Mouse (Mus musculus) liver, adult 2 months (tissue): Measurements from ENCODE around the gene Rffl. TPM values are rescaled to one million over a fixed set of nuclear protein-coding genes. Genes with fewer than 3 reads are reported as not detected.

ENCODE experiments used
- DNase-seq: peaks from one replicate; pipeline ENCODE4 v3.0.0-alpha.2; 2011; ENCODE audit warnings: low read depth, low spot score; ENCODE audit errors: extremely low read depth
- H3K27ac ChIP-seq: fragments of 200-500 bp; replicated peaks from 2 replicates; pipeline ENCODE4 v1.5.1; 2012; ENCODE audit warnings: low read depth, mild to moderate bottlenecking, control low read depth, inconsistent platforms, low read length; ENCODE audit not compliant: insufficient read depth
- H3K27me3 ChIP-seq: fragments of 200-500 bp; 2 replicates; pipeline ENCODE4 v1.6.1; 2012; ENCODE audit warnings: mild to moderate bottlenecking, moderate library complexity, low read length, inconsistent platforms; ENCODE audit not compliant: control insufficient read depth, insufficient read depth
- H3K36me3 ChIP-seq: fragments of 200-500 bp; 2 replicates; pipeline ENCODE4 v1.6.1; 2012; ENCODE audit warnings: low read length, inconsistent platforms; ENCODE audit not compliant: control insufficient read depth, insufficient read depth
- H3K4me1 ChIP-seq: fragments of 200-500 bp; 2 replicates; pipeline ENCODE4 v1.6.1; 2011; ENCODE audit warnings: low read length; ENCODE audit not compliant: control insufficient read depth, insufficient read depth
- H3K4me3 ChIP-seq: fragments of 200-500 bp; 2 replicates; pipeline ENCODE4 v1.5.1; 2011; ENCODE audit warnings: low read depth, mild to moderate bottlenecking, control low read depth, low read length, moderate library complexity; ENCODE audit not compliant: insufficient read depth
- H3K79me2 ChIP-seq: fragments of 200-500 bp; 2 replicates; pipeline ENCODE4 v1.6.1; 2012; ENCODE audit warnings: inconsistent platforms, mild to moderate bottlenecking, low read length, moderate library complexity; ENCODE audit not compliant: control insufficient read depth, insufficient read depth
- H3K9ac ChIP-seq: fragments of 200-500 bp; 2 replicates; pipeline ENCODE4 v1.6.1; 2012; ENCODE audit warnings: low read depth, mild to moderate bottlenecking, control low read depth, inconsistent platforms, low read length
- CTCF ChIP-seq: fragments of 200-500 bp; IDR thresholded peaks from 2 replicates; pipeline ENCODE4 v1.5.1; 2011; ENCODE audit warnings: low read depth, low read length, control low read depth
- POLR2A ChIP-seq: fragments of 200-500 bp; IDR thresholded peaks from 2 replicates; pipeline ENCODE4 v1.6.1; 2011; ENCODE audit warnings: low read length, control low read depth; ENCODE audit not compliant: insufficient read depth; ENCODE audit errors: extremely low read depth
- WGBS: fragments of 180-500 bp; shearing (Covaris S2); methylation state at CpG from one replicate; pipeline ENCODE4 v1.1.7; 2018; 5-methylcytosine and 5-hydroxymethylcytosine counted together
- polyA plus RNA-seq: library from polyadenylated mRNA; depleted of rRNA; stranded (reverse); fragments of >200 nt; gene quantifications from 2 replicates; pipeline ENCODE4 v1.2.3, GENCODE M21; 2012
- total RNA-seq: library from RNA; depleted of rRNA; stranded (reverse); fragments of >200 nt; gene quantifications from 2 replicates; pipeline ENCODE4 v1.2.3, GENCODE M21; 2014

Rffl gene
- total and polyA plus RNA-seq, 2 experiments: 10.6 to 11.7 TPM

DNA sequence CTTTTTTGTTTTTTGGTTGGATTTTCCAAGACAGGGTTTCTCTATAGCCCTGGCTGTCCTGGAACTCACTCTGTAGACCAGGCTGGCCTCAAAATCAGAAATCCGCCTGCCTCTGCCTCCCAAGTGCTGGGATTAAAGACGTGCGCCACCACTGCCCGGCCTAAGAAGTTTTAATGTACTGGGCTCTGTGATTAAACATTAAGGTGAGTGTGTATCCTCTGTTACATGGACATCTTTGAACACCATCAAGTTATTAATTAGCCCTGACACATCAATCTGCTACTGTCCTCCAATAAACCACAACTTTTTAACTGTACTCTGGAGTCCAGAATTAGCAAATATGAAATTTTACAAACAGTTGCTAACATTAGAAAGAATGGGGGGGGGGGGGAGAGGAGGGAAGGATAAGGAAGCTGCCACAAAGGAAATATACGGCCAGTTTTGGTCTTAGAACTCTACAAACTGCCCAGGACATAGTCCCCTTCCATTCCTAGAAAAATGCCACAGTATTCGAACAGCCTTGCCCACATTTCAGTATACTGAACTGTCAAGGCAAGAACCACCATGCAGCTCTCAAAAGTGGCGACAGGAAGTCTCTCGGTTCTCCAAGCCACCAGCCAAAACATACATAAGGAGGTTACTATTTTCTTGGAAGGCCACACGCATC is 1.4 kb downstream of the Rffl start:
- Histone ChIP-seq H3K4me1 (peaks cover 2% of the 10 kb centered on the region; the same call in 1 of the 2 replicates), H3K36me3 (no peaks in the 10 kb centered on the region; the same call in 1 of the 2 replicates), H3K27me3 (no peaks in the 10 kb centered on the region), H3K9ac (peak overlapping the region; percentile 91), H3K79me2 (peaks cover 9% of the 10 kb centered on the region; the same call in 1 of the 2 replicates), H3K4me3 (peak overlapping the region; percentile 28), H3K27ac (peak overlapping the region; percentile 87)
- 28% methylated on average over 9 of the region's 9 CpGs for WGBS
- TF ChIP-seq POLR2A (no peak), CTCF (no peak)
- no peak for DNase-seq

DNA sequence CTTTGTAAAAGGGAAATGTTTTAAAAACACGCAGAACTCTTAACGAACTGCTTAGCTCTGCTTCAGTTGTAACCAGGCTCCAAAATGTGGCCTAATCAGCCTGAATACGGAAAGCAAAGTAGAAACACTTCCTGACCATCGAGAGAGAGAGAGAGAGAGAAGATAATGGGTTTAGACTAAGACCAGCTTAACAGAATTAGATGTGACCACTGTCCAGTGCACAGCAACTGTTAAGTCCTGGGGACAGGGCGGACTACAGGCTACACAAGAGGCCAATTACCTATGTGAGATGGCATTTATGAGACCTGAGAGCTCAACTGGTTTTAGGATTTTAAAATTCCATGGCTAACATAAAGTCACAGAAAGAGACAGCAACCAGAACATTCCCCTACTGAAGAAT is 3.1 kb downstream of the Rffl start:
- Histone ChIP-seq H3K27ac (no peak overlapping the region), H3K36me3 (no peaks in the 10 kb centered on the region), H3K27me3 (no peaks in the 10 kb centered on the region), H3K4me1 (peaks cover 2% of the 10 kb centered on the region; the same call in 1 of the 2 replicates), H3K9ac (no peak overlapping the region), H3K79me2 (peaks cover 16% of the 10 kb centered on the region; the same call in 1 of the 2 replicates), H3K4me3 (no peak overlapping the region)
- TF ChIP-seq POLR2A (no peak), CTCF (no peak)
- WGBS: 76% methylated on average over 5 of the region's 5 CpGs
- no peak for DNase-seq

DNA sequence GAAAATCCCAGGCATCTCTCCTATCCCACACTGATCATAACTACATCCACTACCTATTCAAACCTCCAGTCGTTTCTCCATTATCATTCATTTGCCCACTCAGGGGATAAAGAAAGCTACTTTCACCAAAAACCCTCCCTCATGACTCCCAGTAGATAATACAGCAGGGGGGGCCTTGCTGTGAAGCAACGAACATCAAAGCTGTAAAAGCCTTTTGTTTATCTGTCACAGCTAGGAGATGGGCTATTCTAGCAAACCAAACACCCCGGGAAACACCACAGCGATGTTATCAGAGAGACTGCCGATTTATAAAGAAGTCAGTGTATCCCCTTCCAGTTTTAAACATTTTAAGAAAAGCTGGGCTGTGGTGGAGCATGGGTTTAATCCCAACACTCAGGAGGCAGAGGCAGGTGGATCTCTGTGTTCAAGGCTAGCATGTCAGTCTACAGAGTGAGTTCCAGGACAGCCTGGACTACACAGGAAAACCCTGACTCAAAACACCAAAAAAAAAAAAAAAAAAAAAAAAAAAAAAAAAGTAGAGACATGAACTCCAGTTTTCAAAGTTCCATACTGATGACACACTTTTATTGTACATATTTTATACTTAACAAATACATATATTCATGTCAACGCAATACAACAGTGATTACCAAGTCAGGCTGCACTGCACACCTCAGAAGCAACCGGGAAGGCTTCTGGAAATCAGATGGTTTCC is 4.0 kb downstream of the Rffl start:
- TF ChIP-seq POLR2A (no peak), CTCF (no peak)
- no peak for DNase-seq
- H3K9ac ChIP-seq: no peak overlapping the region
- no peak overlapping the region for H3K4me3 ChIP-seq
- H3K36me3 ChIP-seq: no peaks in the 10 kb centered on the region
- no peaks in the 10 kb centered on the region for H3K27me3 ChIP-seq
- no peak overlapping the region for H3K27ac ChIP-seq
- 50% methylated on average over 7 of the region's 7 CpGs for WGBS
- H3K4me1 ChIP-seq: peaks cover 5% of the 10 kb centered on the region
- peaks cover 19% of the 10 kb centered on the region; the same call in 1 of the 2 replicates for H3K79me2 ChIP-seq

DNA sequence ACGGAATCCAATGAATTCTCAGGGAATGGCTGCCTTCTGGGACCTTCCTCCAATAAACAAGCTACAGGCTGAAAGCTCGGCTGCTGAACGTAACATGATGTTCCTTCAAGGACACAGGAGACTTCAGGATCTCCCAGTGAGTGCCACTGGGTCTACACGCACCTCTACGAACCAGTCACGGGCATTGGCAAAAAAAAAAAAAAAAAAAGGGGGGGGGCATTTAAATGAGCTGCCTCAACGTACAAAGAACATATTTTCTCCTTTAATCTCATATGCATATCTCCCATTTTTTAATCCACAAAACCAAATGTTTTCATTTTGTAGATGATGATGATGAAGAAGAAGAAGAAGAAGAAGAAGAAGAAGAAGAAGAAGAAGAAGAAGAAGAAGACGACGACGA is 5.1 kb downstream of the Rffl start:
- no peak for TF ChIP-seq CTCF
- no peak for TF ChIP-seq POLR2A
- Histone ChIP-seq H3K4me1 (peaks cover 12% of the 10 kb centered on the region), H3K79me2 (peaks cover 29% of the 10 kb centered on the region; the same call in 1 of the 2 replicates), H3K27me3 (no peaks in the 10 kb centered on the region), H3K4me3 (no peak overlapping the region), H3K36me3 (no peaks in the 10 kb centered on the region), H3K27ac (no peak overlapping the region), H3K9ac (no peak overlapping the region)
- 90% methylated on average over 10 of the region's 10 CpGs for WGBS
- DNase-seq: no peak

DNA sequence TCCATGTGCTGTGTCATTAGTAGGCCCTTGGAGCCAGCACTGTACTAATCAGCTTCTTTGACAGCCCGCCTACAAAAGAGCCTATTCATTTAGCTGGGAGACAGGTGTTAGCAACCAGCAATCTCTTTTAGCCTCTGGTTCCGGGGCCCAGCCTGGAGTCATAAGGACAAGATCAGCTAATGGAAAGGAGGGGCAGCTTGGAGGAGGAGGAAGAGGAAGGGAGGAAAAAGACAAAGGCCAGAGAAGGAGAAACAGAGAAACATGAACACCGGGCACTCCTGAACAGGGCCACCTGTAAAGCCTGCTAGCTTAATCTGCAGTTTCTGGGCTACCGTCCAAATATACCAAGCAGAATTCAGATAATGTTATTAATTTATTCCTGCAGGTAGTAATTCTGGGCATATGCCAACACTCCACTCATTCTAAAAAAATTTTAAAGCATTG is 7.5 kb downstream of the Rffl start:
- Histone ChIP-seq H3K9ac (no peak overlapping the region), H3K4me3 (no peak overlapping the region), H3K4me1 (peaks cover 15% of the 10 kb centered on the region), H3K27me3 (no peaks in the 10 kb centered on the region), H3K27ac (no peak overlapping the region), H3K36me3 (no peaks in the 10 kb centered on the region), H3K79me2 (peaks cover 27% of the 10 kb centered on the region; the same call in 1 of the 2 replicates)
- 77% methylated on average over 4 of the region's 4 CpGs for WGBS
- DNase-seq: no peak
- TF ChIP-seq CTCF (no peak), POLR2A (no peak)

DNA sequence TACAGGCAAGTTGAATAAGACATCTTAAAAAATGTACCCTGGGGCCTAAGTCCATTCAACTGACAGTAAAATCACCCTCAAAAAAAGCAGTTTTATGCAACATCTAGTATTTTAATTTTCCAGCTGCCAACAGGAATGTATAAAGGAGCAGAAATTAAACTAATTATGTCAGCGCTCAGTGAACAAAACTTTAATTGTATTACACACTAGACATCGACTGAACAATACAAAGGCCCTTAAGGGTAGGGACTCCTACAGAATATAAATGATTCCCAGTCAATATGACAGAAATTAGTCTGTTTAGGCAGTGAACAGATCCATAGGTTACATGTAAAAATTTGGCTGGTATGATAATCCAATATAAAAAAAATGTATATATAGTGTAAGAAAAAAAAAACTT is 8.0 kb downstream of the Rffl start:
- no peaks in the 10 kb centered on the region for H3K27me3 ChIP-seq
- TF ChIP-seq POLR2A (no peak), CTCF (no peak)
- H3K79me2 ChIP-seq: peaks cover 26% of the 10 kb centered on the region; the same call in 1 of the 2 replicates
- no peaks in the 10 kb centered on the region for H3K36me3 ChIP-seq
- no peak overlapping the region for H3K9ac ChIP-seq
- H3K4me1 ChIP-seq: peaks cover 18% of the 10 kb centered on the region
- DNase-seq: no peak
- 97% methylated on average over 2 of the region's 2 CpGs for WGBS
- H3K4me3 ChIP-seq: no peak overlapping the region
- no peak overlapping the region for H3K27ac ChIP-seq
